Mouse (Mus musculus): ENCODE measurements around the gene Ndufs3. TPM values are rescaled to one million over a fixed set of nuclear protein-coding genes. Genes with fewer than 3 reads are reported as not detected.

The Ndufs3 gene
- 134 and 142 TPM in 2 replicates for polyA plus RNA-seq (2012; rRNA removed)

GRCm38 (mm10) chr2:90904076-90904855 lies at the start of gene Ndufs3, which contains the start of gene Kbtbd4:
TSS of gene Ndufs3 (minus strand) at chr2:90904827.
TSS of gene Kbtbd4 (plus strand) at chr2:90904740.

GRCm38 (mm10) chr2:90940233-90941229 lies 35.9 kb upstream of the Ndufs3 start, which contains the start of gene Celf1:
TSS of gene Celf1 (plus strand) at chr2:90940382.

GRCm38 (mm10) chr2:90885218-90886041 lies 19.2 kb downstream of the Ndufs3 start, which contains the start of gene C1qtnf4:
TSS of gene C1qtnf4 (plus strand) at chr2:90885860.

GRCm38 (mm10) chr2:90846955-90847680 lies 57.5 kb downstream of the Ndufs3 start, which contains the start of gene Mtch2:
TSS of gene Mtch2 (plus strand) at chr2:90847155.

Other genes with a start within 250 kb of the Ndufs3 start
- 10.2 and 11.6 TPM in 2 replicates for gene Nup160, start 227.6 kb downstream of the Ndufs3 start, polyA plus RNA-seq (2012; rRNA removed)
- 22.7 and 28.1 TPM in 2 replicates for gene Fnbp4, start 159.5 kb downstream of the Ndufs3 start, polyA plus RNA-seq (2012; rRNA removed)
- gene Agbl2, start 122.1 kb downstream of the Ndufs3 start, polyA plus RNA-seq (2012; rRNA removed): 0.05 and 0.10 TPM in 2 replicates
- 93.6 and 104 TPM in 2 replicates for gene Mtch2, start 57.7 kb downstream of the Ndufs3 start, polyA plus RNA-seq (2012; rRNA removed)
- gene C1qtnf4, start 19.0 kb downstream of the Ndufs3 start, polyA plus RNA-seq (2012; rRNA removed): 0.96 and 1.2 TPM in 2 replicates
- gene Kbtbd4, start 87 bp downstream of the Ndufs3 start, polyA plus RNA-seq (2012; rRNA removed): 7.3 and 7.7 TPM in 2 replicates
- gene Celf1, start 35.6 kb upstream of the Ndufs3 start, polyA plus RNA-seq (2012; rRNA removed): 28.5 and 32.5 TPM in 2 replicates
- 0.53 and 0.76 TPM in 2 replicates for gene Rapsn, start 130.8 kb upstream of the Ndufs3 start, polyA plus RNA-seq (2012; rRNA removed)
- gene Psmc3, start 149.2 kb upstream of the Ndufs3 start, polyA plus RNA-seq (2012; rRNA removed): 80.8 and 83.0 TPM in 2 replicates
- gene Slc39a13, start 165.6 kb upstream of the Ndufs3 start, polyA plus RNA-seq (2012; rRNA removed): 16.2 and 19.2 TPM in 2 replicates
- 38.8 and 46.7 TPM in 2 replicates for gene Spi1, start 177.6 kb upstream of the Ndufs3 start, polyA plus RNA-seq (2012; rRNA removed)
- 0.06 and 0.14 TPM in 2 replicates for gene Mybpc3, start 213.3 kb upstream of the Ndufs3 start, polyA plus RNA-seq (2012; rRNA removed)